Mouse (Mus musculus) heart, adult 18-20 months (tissue): ENCODE measurements at regions not wholly inside any gene's neighbourhood (a gene's known extent, or its start where the extent isn't known, plus 50 kb on each side); places are given as distances from the start of the nearest gene placed in this dataset.
A peak's percentile ranks its signal among the peaks of the same experiment; 100 is the strongest.

Source experiments
- DNase-seq, 2 experiments: peaks; one replicate each; pipeline ENCODE4 v3.0.0; 2021 to 2022; ENCODE audit warnings: mixed read lengths in 1 of 2

DNA sequence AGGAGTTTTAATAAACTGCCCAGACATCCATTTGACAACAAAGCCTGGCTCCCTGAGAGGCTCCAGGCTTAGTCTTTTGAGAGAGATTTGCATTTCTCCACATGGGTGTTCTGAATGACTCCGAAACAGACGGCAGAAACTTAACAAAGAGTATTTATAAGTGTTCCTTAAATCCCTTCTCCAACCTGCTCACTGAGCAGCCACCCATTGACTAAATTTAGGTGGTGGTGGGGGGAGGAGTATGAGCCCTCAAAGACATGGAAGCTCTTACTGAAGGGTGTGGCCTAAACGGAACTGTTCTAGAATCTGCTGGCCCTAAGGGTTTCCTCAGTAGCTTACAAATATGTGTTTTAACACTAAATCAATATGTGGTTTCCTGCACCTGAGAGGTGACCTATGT, 158.5 kb downstream of the Dyrk2 start:
- DNase-seq = peak in 1 of 2 experiments; percentile 9

- DNase-seq = peak; percentile 32 to 44
Measured at GRCm38 (mm10) chr10:118711951-118712350, 158.1 kb downstream of the Dyrk2 start.

- DNase-seq = no peak
Measured at GRCm38 (mm10) chr10:118712951-118713350, 157.1 kb downstream of the Dyrk2 start.

- DNase-seq = peak in 1 of 2 experiments; percentile 5
Measured at GRCm38 (mm10) chr10:118714179-118714581, 155.8 kb downstream of the Dyrk2 start.

DNA sequence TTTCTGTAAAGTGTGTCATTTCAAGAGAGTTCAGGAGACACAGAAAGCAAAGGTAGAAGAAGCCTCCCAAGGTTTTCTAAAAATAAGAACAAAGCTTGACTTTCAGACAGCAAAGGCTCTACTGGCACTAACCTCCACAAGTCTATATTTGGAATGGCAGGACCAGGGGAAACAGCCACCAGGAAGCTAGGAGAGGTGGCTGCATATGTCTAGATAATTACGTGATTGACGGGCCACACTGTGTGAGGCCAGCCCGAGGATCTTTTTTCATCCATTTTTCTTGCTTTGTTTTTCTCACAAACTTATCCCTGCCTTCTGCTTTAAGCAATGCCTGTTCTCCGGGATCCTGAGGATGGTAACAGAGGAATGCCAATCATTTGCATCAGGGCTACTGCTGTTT, 155.4 kb downstream of the Dyrk2 start:
- DNase-seq = no peak

- no peak for DNase-seq
Measured at GRCm38 (mm10) chr10:118720630-118721029, 149.4 kb downstream of the Dyrk2 start.

GRCm38 (mm10) chr10:118722132-118722551, 147.9 kb downstream of the Dyrk2 start:
- peak; percentile 50 to 56 for DNase-seq

- no peak for DNase-seq
Measured at GRCm38 (mm10) chr10:118722671-118723070, 147.3 kb downstream of the Dyrk2 start.

DNA sequence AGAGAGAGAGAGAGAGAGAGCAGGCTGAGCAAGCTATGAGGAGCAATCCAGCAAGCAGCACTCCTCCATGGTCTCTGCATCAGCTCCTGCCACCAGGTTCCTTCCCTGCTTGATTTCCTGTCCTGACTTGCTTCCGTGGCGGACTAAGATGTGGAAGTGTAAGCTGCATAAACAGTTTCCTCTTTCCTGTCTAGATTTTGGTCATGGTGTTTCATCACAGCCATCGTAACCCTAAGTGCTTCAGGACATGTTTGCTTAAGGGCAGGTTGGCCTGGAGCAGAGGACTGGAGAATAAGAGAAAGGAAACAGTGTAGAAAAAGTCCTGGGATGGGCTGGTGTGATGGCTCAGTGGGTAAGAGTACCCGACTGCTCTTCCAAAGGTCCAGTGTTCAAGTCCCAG, 133.9 kb downstream of the Dyrk2 start:
- DNase-seq = no peak

DNA sequence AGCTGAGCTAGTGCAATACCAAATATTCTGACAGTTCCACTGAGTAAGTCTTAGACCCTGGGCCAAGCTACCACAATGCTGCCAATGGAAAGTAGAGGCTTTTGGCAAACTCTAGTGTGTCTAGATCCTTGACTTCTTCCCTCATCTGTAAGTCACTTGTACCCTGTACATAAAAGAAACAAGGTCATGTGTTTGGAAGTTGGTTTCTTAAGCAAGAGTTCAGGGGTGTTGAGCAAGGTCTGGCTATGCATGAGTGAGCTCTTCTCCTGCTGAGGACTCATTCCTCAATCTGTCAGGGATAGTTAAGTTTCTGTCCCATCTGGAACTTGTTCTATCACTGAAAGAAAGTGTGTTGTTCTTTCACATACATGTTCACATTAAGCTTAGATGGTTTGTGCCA, 132.9 kb downstream of the Dyrk2 start:
- no peak for DNase-seq

- no peak for DNase-seq
Measured at GRCm38 (mm10) chr10:118739849-118740481, 130.0 kb downstream of the Dyrk2 start.

- DNase-seq = no peak
Measured at GRCm38 (mm10) chr10:118743831-118744230, 126.2 kb downstream of the Dyrk2 start.

DNA sequence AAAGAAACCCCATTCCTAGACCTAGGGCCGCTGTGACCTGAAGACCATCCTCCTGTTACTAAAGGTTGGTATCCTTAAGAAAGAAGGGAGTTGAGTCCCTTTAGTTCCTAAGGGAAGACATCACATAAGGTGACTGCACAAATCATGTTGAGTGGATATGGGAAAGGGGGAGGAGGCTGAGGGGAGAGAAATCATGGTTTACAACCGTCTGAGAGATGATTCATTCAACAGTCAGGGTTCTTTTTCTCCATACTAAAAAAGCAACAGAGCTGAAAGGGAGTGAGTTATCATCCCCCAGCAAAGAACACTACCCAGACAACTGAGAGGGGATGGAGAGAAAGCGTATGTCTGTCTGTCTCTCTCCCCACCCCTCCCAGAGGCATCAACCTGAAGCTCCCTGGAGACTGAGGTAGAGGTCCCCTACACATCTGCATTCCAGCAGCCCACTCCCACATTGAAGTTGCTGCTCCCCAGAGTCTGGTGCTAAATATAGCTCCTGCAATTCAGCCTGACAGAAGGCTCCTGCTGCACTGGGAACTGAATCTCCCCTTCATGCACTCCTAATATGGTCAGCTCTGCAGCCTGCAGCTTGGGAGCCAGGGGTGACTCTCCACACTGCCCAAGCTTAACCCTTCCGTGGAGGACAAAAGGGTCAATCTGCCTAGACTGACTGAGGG, 123.2 kb downstream of the Dyrk2 start:
- peak in 1 of 2 experiments; percentile 44 for DNase-seq

- DNase-seq = no peak
Measured at GRCm38 (mm10) chr10:118749039-118749438, 121.0 kb downstream of the Dyrk2 start.

DNA sequence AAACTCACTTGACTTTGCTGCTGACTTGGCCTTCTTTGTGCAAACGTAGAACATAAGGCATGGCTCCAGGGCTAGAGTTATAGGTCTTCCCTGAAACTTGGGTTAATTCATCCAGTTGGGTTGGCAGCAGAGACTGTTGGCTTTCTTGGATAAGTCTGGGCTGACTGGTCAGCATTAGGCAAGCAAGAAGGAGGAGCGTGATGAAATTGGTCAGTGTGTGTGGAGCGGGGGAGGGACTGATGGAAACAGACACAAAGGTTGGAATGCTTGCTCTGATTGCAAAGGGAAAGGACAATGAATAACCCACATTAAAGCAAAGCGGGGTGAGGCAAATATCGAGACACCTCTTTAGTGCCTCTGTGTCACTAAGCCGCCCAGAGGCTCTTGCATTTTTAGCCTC, 120.3 kb downstream of the Dyrk2 start:
- DNase-seq = peak in 1 of 2 experiments; percentile 47

DNA sequence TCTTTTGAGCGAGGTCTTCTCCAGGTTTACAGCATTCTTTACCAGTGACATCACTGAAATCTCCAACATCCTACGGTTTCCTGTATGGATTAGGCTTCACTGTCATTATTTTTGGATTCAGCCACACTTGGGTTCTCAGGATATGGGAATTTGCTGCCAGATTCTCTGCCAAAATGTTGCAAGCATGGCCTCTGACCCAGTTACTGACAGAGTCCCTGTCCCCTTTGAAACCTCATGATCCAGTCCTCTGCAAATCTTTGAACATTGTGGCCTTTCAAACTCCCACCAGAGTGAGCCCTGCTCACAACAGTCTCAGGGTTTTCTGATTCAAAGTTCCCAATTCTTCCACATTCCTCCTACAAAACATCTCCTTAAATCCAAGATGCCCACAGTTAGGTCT, 118.9 kb downstream of the Dyrk2 start:
- peak in 1 of 2 experiments; percentile 40 for DNase-seq

DNA sequence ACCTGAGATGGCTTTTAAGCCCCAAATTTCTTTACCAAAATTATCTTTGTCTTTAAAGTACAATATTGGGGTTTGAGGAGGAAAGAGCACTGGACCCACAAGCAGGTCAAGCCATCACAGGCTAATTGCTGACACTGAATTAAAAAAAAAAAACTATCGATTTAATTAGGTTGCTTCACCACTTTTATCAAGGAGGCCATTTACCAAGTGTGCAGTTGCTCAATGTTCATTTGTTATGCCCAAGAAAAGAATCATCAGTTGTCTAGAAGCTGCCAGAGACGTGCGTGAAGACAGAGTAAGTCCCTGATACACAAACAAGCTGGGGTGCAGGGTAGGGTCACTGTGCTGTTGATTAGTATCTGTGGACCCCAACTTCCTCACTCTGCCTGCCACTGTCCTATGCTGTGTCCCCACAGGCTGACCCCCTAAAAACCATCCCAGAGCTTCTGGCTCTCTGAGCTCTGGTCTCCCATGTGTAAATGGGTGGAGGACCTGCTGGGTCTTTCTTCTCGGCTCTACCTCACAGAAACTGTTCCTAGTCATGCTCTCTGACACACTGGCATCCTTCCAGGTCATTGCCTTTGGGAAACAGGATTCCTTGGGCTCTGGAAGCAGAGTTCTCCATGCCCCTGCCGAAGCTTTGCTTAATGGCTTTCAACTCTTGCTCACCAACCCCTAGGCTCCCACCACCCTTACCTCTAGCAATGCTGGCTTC, 116.8 kb downstream of the Dyrk2 start:
- no peak for DNase-seq

DNA sequence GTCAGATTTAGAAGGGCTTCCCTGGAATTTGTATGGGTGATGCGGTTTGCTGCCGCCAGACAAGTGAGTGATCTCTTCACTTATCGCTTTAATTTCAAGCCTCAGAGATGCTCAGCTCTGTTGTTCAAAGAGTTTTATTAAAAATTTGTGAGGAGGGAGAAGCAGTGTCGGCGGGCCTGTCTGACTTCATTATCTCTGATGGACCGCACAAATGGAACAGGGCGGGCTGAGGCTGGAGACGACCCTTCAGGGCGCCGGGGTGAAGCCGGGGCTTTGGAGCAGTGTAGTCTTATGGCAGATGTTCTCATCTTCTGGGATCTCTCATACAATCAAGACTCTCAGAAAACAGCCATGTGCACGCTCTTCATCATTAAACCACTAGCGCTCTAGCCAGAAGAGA, 115.2 kb downstream of the Dyrk2 start:
- DNase-seq = no peak

GRCm38 (mm10) chr10:118758825-118759471, 111.1 kb downstream of the Dyrk2 start:
- peak; percentile 84 to 86 for DNase-seq

DNA sequence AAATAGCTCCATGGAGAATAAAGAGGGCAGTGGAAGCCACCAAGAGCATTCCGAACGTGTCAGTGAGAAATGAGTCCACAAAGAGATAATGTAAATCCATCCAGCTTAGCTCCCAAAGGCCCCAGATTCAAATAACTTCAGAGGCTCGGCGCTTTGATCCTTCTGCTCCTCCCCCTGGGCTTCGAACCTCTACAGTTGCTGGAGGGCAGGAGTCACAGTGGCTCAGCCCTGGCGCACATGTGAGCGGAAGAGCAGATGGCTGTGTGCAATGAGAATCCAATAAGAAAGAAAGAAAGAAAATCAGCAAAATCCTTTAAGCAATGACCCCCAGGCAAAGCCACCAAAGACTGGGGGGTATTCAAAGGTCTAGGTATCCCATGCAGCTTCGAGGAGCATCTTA, 109.6 kb downstream of the Dyrk2 start:
- DNase-seq = no peak

DNA sequence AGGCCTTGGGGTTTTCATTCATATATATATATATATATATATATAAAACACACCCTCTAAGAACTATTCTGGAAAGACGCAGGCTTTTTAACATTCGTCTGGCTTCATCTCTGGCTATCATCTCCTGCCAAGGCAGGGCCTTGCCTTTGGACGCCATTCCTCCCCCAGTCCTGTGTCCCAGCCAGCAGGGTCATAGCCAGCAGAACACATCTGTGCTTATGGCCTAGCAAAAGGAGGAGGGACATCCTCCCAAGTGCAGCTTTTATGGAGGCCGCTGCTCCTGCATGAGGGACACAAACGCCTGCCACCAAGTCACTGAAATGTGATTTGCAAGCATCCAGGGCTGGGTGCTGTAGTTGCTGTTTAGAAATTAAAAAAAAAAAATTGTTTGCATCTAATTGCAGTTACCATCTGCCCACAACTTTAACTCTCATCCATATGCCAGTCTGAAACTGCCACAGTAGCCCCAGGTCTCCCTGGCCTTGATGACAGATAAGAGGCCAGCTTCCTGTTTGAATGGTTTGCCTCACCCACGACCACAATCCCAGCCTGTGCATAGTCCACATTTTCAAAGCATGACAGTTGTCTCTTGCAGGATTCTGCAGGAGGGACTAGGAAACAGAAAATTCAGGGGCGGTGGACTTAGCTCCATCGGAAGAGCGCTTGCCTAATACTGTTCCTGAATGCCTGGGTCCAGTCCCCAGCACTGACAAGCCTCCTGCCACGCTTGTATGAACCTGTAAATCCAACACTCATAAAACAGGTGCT, 108.7 kb downstream of the Dyrk2 start:
- DNase-seq = peak; percentile 55 to 65

GRCm38 (mm10) chr10:118765051-118765450, 105.0 kb downstream of the Dyrk2 start:
- no peak for DNase-seq
